9 mouse cellular contexts compared by ENCODE assay signal in the genomic region with DNA sequence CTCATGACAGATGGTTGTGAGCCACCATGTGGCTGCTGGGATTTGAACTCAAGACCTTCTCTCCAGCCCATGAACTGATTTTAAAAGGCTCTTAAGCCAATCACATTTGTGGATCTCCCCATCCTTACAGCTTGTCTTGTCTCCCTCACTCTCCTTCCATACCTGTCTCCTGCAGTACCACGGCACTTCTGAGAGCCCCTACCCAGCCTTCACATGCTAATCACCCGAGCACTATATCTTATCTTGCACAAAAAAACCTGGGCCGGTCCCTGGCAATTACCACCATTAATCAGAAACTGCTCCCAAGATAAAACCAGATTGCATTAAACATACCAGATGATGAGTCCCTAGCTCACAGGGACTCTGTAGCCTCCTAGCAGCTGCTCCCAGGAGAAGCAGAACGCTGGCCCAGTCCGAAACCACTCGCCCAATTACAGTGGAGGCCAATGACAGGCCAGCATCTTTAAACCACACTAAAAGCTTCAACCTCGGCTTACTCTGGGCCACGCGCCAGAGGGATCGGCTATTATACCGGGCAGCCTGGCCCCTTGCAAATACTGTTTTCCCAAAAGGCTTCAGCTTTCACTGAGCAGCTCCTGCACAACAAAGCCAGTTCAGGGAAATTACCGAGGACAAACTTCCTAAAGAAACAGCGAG.
DNase-seq lines count a peak whose midpoint lies in the region; ATAC-seq and TF ChIP-seq lines count a peak whose summit lies in the region.
"Had no signal": no experiment of that assay in that cellular context is flagged by ENCODE, and none has a peak within 500 bp of the region (broad histone marks: within the 10 kb centered on the region; RNA-seq: fewer than 3 reads in every experiment).

No protein-coding gene starts in this region.

- peak overlapping the region; percentile 54; the same call in 1 of the 2 replicates for H3K27ac ChIP-seq in hindbrain, embryonic 11.5 days (ENCODE audit: low read depth, low read length)
- peak overlapping the region; percentile 55; the same call in 1 of the 2 replicates for H3K27ac ChIP-seq in midbrain, embryonic 13.5 days

- H3K4me3 ChIP-seq in hindbrain, embryonic 11.5 days (ENCODE audit: low read depth, low read length), result no peak overlapping the region
- no peak overlapping the region for H3K4me3 ChIP-seq in midbrain, embryonic 13.5 days (replicated peaks)
- H3K4me3 ChIP-seq: megakaryocyte, embryonic 14.5 days had no signal

- in situ Hi-C loops in Patski (cut with MboI; ENCODE audit: low pct_unique_long_range_greater_than_20kb), result loop anchor here (5.0 kb wide), 1 partner anchor 63 kb away; a partner anchor contains a TSS

- peak; percentile 90 for ATAC-seq in Patski
- peak; percentile 84 for ATAC-seq in hindbrain, embryonic 11.5 days (ENCODE audit: low FRiP score)
- peak; percentile 92 for ATAC-seq in midbrain, embryonic 13.5 days

- no peak for TF ChIP-seq CTCF in Patski (IDR thresholded peaks at IDR 0.05)

- H3K4me2 ChIP-seq in hindbrain, embryonic 11.5 days (replicated peaks; ENCODE audit: low read depth, low read length), result no peak overlapping the region
- H3K4me2 ChIP-seq in midbrain, embryonic 13.5 days (replicated peaks), result peak overlapping the region; percentile 25

- H3K36me3 ChIP-seq in hindbrain, embryonic 11.5 days (ENCODE audit: control insufficient read depth, insufficient read depth, low read length), result no peaks in the 10 kb centered on the region
- H3K36me3 ChIP-seq in midbrain, embryonic 13.5 days, result no peaks in the 10 kb centered on the region

- peak; percentile 76 for DNase-seq in Patski (ENCODE audit: low read depth, low spot score)
- peak; percentile 46 for DNase-seq in cerebellum, adult 9-10 months
- peak; percentile 51 to 53 for DNase-seq in frontal cortex, postnatal 14 days (ENCODE audit: low spot score in 2 of 2)
- peak; percentile 33 for DNase-seq in hindbrain, embryonic 11.5 days (ENCODE audit: low spot score)
- peak; percentile 71 for DNase-seq in layer of hippocampus, adult 9-11 months
- peak; percentile 52 for DNase-seq in urinary bladder, postnatal 25 days (ENCODE audit: low spot score)
- DNase-seq in spleen, adult 12 weeks (ENCODE audit: low spot score), result no peak

- WGBS in hindbrain, embryonic 11.5 days, result 40% methylated on average over 13 of the region's 13 CpGs
- WGBS in midbrain, embryonic 13.5 days, result 14% methylated on average over 13 of the region's 13 CpGs

- CTCF ChIA-PET in Patski (lab: Charles Lee), result interaction anchor here (1.4 to 1.7 kb wide), 4 partner anchors 8 to 19 kb away, joined by 3 to 9 read pairs (median 4); no protein-coding TSS in a partner anchor

- no peaks in the 10 kb centered on the region for H3K9me3 ChIP-seq in hindbrain, embryonic 11.5 days (ENCODE audit: control insufficient read depth, low read length)
- no peaks in the 10 kb centered on the region for H3K9me3 ChIP-seq in midbrain, embryonic 13.5 days
- H3K9me3 ChIP-seq: megakaryocyte, embryonic 14.5 days had no signal

- no peaks in the 10 kb centered on the region for H3K27me3 ChIP-seq in Patski
- no peaks in the 10 kb centered on the region for H3K27me3 ChIP-seq in hindbrain, embryonic 11.5 days (ENCODE audit: control insufficient read depth, insufficient read depth, low read length)
- no peaks in the 10 kb centered on the region for H3K27me3 ChIP-seq in midbrain, embryonic 13.5 days

- POLR2A ChIA-PET in Patski (lab: Charles Lee), result interaction anchor here (0.6 to 1.4 kb wide), 3 partner anchors 9 to 129 kb away, joined by 3 to 6 read pairs (median 5); no protein-coding TSS in a partner anchor

- H3K9ac ChIP-seq in hindbrain, embryonic 11.5 days (ENCODE audit: low read depth, low read length), result no peak overlapping the region
- no peak overlapping the region for H3K9ac ChIP-seq in midbrain, embryonic 13.5 days (replicated peaks)

- H3K4me1 ChIP-seq in hindbrain, embryonic 11.5 days (replicated peaks; ENCODE audit: control insufficient read depth, insufficient read depth, low read length), result 0 out of 2 replicates have a peak, but pooled peaks cover 4% of the 10 kb centered on the region
- peaks cover 32% of the 10 kb centered on the region for H3K4me1 ChIP-seq in midbrain, embryonic 13.5 days (replicated peaks)
